Mouse (Mus musculus) spleen, postnatal 10 days (tissue): ENCODE measurements at regions not wholly inside any gene's neighbourhood (a gene's known extent, or its start where the extent isn't known, plus 50 kb on each side); places are given as distances from the start of the nearest gene placed in this dataset.

Source experiments
- DNase-seq, 2 experiments: peaks; one replicate each; pipeline ENCODE4 v3.0.0; 2021 to 2022; ENCODE audit warnings: low spot score in 2 of 2

GRCm38 (mm10) chr1:94221006-94221405, 168.7 kb upstream of the Pdcd1 start:
- DNase-seq = no peak

DNA sequence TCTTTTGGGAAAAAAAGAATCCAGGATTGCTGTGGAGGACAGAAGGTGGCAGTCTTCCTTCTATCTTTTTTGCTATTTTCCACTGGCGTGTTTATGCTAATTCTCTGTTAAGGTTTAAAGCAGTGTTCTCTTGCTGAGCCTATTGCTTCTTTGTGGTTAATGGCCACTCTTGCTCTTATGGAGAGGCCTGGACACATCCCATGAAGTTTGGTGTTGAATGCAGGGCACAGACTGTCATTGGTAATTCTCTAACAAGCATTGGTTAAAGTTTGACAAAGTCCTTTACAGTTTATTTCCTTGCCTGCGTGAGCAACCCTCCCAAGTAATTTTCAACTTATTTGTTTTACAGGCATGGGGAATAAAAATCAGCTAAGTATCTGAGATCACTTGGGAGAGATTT, 165.1 kb upstream of the Pdcd1 start:
- no peak for DNase-seq

DNA sequence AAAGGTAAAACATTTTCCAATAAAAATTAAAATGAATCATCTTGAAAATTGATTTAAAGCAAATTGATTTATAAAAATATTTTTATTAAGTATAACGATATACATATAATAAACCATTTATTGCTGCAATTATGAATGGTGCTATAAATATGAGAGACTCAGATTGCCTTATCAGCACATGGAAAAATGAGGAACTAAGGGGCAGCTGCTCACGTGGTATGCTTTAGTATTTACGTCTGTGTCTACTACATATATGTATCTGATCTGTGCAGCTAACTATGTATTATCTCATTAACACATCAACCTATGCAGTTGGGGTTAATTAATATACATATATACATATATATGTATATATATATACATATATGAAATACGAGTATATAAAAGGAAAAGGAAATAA, 156.6 kb upstream of the Pdcd1 start:
- no peak for DNase-seq

DNA sequence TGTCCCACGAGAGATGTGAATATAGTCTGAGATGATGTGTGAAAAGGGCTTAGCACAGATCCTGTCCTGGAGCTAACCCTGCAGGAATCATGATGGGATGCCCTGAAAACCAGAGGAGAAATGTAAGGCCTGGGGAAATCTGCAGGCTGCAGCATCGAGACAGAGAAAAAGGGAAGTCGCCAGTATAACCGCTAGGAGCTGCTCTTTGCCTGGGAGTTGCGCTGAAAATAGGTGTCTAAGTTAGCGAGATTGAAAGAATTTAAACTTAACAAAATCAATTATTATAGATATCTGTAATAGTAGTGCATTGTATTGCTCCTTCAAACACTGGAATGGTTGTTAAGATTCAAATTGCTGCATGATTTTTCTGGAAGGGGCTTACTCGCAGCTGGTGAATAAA, 155.5 kb upstream of the Pdcd1 start:
- DNase-seq = no peak

GRCm38 (mm10) chr1:94203281-94203680, 150.9 kb upstream of the Pdcd1 start:
- no peak for DNase-seq

GRCm38 (mm10) chr1:94183876-94184275, 131.5 kb upstream of the Pdcd1 start:
- DNase-seq = no peak

- DNase-seq = no peak
Observed at GRCm38 (mm10) chr1:94149958-94150357, 97.6 kb upstream of the Pdcd1 start.

- no peak for DNase-seq
Observed at GRCm38 (mm10) chr1:94147015-94147414, 94.7 kb upstream of the Pdcd1 start.

- no peak for DNase-seq
Observed at GRCm38 (mm10) chr1:94140518-94140917, 88.2 kb upstream of the Pdcd1 start.

GRCm38 (mm10) chr1:94139445-94140062, 87.2 kb upstream of the Pdcd1 start:
- DNase-seq = no peak

DNA sequence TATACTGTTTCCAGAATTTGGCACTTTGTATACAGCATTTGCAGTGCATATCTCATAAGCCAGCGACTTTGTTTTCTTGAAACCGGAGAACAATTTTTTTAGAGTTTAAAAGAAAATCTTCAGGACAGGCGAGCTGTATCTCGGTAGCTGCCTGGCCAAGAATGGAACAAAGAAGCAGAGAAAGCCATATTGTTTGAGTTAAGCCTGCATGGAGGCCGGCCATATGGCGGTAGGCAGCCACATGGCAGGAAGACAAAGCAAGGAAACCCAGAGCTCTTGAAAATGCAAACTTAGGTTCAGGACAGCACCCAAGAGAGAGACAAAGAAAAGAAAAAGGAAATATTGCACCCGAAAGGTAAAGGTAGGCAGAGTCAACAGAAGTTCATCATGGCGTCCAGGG, 84.4 kb upstream of the Pdcd1 start:
- DNase-seq = no peak
